Mouse (Mus musculus) MN1 (cell line): ENCODE measurements around the gene Slc1a5.

ENCODE experiments used
- DNase-seq: peaks from one replicate; pipeline ENCODE4 v3.0.0-alpha.2; 2016; ENCODE audit warnings: low spot score

Slc1a5 gene

DNA sequence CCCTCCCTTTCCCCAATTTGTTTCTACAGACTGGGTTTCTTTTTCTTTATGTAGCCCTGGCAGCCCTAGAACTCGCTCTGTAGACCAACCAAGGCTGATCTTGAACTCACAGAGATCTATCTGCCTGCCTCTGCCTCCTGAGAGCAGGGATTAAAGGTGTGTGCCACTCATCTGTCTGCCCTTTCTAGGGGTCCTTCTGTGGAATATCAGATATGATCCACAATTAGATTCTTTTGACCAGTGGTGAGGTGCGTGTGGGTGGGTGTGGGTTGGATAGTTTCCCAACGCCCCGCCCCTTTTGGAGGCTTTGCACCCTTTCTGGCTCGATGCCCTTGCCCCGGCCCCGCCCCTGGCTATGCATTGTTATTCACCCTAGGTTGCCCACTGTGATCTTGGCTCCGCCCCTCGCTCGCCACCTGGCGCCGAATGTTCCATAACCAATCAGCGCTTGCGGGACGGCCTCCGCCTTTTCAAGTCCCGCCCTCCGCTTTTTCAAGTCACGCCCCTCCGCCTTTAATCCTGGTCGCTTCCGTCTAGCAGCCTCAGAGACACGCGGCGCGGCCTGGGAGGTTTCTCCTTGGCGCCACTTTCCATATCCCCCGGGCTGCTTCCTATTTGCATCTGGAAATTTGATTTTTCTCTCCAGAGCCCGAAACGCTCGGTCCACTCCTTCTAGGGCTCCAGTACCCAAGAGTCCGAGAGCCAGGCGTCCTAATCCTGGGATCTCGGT is at the start of gene Slc1a5:
Slc1a5 (plus strand) TSS at position 516 of the 730 bp plus-strand sequence.
- peak; percentile 97 for DNase-seq

- no peak for DNase-seq
These were observed 49.2 kb upstream of the Slc1a5 start for GRCm38 (mm10) chr7:16731893-16732422.

DNA sequence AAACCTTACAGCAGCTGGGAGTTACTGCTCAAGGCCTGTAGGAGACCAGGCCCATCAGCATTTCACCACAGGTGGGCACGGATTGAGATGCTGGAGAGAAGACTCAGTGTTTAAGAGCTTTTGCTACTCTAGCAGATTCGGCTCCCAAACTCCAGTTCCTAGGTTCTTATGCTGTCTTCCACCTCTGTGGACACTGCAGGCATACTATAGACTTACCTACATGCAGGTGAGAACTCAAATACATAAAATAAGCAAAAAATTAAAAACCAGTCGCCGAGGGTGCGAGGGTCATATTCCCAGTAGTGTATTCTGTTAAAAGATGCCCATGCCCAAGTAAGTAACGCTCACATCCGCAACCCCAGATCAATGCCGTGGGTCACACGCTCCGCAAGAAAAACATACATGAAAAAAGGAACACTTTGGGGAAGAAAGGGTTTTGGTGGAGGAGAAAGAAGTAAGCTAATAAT is 43.5 kb upstream of the Slc1a5 start:
- DNase-seq: no peak

- DNase-seq: peak; percentile 97
These were observed 43.0 kb upstream of the Slc1a5 start, which contains the start of gene Ap2s1 for GRCm38 (mm10) chr7:16738073-16738696. Ap2s1 (plus strand) TSS chr7:16738410.

- no peak for DNase-seq
These were observed 42.0 kb upstream of the Slc1a5 start for GRCm38 (mm10) chr7:16739056-16739604.

DNA sequence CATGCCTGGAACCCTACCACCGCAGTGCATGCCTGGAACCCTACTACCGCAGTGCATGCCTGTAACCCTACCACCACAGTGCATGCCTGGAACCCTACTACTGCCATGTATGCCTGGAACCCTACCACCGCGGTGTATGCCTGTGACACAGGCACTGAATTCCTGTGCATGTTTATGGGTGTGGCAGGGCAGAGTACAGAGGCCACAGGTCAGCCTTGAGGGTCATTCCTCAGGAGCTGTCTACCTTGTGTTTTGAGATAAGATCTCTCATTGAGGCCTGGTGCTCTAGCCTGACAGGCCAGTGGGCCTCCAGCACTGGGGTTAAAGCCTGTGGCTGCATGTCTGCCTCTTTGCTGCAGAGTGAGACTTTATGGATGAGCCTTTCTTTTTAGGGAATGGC is 35.8 kb upstream of the Slc1a5 start:
- DNase-seq: no peak

- peak; percentile 77 for DNase-seq
These were observed 35.0 kb upstream of the Slc1a5 start for GRCm38 (mm10) chr7:16746093-16746492.

DNA sequence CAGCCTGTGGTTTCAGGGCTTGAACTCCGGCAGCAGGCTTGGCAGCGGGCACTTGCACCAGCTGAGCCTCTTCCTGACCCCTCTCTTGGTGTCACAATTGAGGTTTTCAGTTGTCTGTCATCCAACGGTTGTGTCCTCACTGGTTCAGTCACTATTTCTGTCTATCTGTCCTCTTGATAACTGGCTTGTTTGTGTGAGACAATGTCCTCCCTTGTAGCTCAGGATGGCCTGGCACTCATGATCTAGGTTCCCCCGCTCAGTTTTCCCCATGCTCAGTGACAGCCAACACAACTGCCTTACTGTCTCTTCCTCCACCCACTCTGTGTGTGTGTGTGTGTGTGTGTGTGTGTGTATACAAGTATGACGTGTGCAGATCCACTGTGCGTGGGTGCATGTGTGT is 33.5 kb upstream of the Slc1a5 start:
- DNase-seq: no peak

- no peak for DNase-seq
These were observed 29.1 kb upstream of the Slc1a5 start for GRCm38 (mm10) chr7:16752016-16752415.

DNA sequence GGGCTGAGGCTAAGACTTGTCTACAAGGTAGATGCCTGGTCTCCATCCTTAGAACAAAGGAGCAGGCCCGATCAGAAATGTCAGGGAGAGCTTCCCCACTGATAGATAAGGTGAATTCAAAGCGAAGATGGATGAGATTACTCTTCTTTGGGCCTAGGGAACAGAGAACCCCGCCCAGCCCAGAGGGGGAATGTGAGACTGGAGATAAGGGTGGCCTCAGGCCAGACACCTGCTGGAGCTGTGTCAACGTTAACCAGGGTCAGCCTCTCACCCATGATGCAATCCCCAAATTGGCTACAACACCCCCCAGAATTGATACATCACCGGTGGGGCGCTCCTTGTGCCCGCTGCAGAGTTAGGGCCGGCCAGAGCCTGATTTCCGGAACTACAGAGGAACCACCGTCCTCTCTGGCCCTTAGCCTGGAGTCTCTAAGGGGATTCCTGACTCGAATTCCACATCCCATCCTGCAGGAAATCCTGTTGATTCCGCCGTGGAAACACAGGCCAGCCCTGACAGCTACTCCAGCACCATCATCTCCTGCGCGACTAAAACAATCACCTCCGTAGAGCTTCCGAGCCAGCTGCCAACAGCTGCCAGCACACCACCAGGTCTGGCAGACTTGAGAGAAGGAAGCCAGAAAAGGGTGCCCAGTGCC is 25.6 kb upstream of the Slc1a5 start:
- DNase-seq: no peak

DNA sequence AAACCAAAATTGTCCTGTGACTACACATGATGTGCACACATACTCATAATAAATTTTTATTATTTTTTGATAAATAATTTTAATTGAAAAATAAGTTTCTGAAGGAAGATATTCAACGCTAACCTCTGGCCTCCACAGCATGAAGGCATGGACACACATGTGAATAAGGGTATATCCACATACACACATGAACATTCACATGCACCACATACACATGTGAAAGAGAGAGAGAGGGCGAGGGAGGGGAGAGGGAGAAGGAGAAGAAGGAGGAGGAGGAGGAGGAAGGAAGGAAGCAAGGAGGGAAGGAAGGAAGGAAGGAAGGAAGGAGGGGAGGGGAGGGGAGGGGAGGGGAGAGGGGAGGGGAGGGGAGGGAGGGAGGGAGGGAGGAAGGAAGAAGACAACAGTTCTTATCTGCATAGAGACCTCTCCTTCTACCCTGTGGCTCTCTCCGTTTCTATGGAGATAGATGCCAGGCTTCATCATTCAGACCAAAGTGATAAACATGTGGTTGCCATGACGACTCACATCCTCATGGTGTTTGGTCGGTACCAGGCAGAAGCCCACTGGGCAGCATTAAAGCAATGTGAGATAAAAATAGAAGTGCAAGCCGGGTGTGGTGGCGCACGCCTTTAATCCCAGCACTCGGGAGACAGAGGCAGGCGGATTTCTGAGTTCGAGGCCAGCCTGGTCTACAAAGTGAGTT is 22.1 kb upstream of the Slc1a5 start:
- peak; percentile 55 for DNase-seq

DNA sequence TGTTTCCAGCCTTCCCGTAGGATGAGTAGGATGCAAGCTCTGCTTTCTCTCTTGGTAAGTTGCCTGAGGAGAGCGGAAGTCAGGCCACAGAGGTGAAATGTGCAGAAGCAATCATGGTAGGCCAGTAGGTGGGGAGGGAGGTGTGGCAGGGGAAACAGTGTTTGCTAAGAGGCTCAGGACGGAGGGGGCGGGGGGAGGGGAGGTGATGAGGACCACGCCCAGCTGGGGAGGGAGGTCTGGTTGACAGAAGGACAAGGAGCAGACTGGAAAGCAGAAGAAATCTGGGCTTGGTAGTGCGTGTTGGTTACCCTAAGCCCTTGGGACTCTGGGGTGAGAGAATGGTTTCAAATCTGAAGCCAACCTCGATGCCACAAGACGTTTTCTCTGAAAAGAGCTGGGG is 20.8 kb upstream of the Slc1a5 start:
- peak; percentile 17 for DNase-seq

GRCm38 (mm10) chr7:16761005-16761481 is 20.1 kb upstream of the Slc1a5 start:
- no peak for DNase-seq

GRCm38 (mm10) chr7:16761630-16762029 is 19.5 kb upstream of the Slc1a5 start:
- no peak for DNase-seq

- DNase-seq: no peak
These were observed 17.5 kb upstream of the Slc1a5 start for GRCm38 (mm10) chr7:16763463-16764218.

- DNase-seq: no peak
These were observed 14.7 kb upstream of the Slc1a5 start for GRCm38 (mm10) chr7:16766443-16766842.

- DNase-seq: no peak
These were observed 5.3 kb upstream of the Slc1a5 start for GRCm38 (mm10) chr7:16775888-16776287.

DNA sequence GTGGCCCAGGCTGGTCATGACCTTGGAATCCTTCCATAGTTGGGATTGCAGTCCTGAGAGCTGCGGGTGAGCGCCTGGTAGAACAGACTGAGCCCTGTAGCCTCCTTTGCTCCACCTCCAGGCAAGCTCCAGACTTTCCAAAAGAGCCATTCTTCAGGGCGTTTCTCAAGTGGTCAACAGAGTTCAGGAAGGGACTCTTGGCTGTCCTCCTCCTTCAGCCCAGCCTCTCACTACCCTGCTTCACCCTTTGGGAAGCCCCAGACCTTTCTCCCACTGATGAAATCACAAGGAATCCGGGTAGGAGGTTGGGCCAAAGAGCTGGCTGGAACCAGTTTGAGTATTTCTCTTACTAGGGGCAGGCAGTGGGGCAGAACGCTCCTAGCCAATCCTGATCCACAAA is 1.1 kb upstream of the Slc1a5 start:
- DNase-seq: peak; percentile 52

- no peak for DNase-seq
These were observed 345 bp downstream of the Slc1a5 start for GRCm38 (mm10) chr7:16781555-16781815.

GRCm38 (mm10) chr7:16781816-16782554 is 845 bp downstream of the Slc1a5 start:
- DNase-seq: peak; percentile 25
